Mouse (Mus musculus) urinary bladder, adult 2 months (tissue): Measurements from ENCODE around the gene Efcab10. TPM values are rescaled to one million over a fixed set of nuclear protein-coding genes. Genes with fewer than 3 reads are reported as not detected.

Source experiments
- DNase-seq: peaks from one replicate; pipeline ENCODE4 v3.0.0; 2022; ENCODE audit warnings: low spot score
- polyA plus RNA-seq: library from polyadenylated mRNA; depleted of rRNA; stranded (reverse); fragments of >200 nt; gene quantifications from 2 replicates; pipeline ENCODE4 v1.2.3, GENCODE M21; 2012; rRNA removed

Efcab10 gene
- polyA plus RNA-seq = not detected in 2 replicates

DNA sequence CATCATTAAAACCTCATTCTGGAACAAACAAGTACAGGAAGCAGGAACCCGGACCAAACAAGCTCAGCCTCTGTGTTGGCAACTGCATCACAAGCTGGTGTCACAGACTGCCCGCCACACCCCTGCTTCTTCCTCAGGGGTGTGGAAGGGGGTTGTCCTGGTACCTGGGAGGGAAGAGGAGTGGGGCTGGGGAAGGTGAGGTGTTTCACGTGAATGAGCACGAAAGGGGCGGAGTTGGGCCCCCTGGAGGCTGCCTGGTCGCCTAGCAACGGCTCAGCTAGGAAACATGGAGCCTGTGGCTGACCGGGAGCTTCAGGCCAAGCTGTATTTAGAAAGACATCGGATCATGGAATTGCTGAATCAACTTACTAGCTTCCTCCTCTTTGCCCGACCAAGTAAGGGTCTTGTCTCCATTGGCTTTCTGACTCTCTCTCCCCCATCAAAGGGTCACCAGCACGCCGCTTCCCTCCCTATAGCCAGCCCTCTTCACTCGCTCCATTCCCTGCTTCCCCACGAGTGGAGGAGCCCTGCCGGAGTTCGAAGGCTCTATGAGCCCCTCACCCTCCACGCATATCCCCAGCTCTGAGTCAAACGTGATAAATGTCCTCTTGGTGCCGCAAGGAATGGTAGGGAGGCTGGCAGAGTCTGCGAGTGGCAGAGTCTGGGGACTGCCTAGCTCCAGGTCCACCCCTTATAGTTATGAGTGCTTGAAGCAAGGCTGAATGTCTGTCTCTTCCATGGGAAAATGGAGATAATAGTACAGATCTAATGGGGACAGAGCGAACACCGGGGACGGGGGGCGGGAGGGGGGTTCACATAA is at the start of gene Efcab10:
Gene Efcab10, plus strand, starts transcription at position 51 of the 820 bp plus-strand sequence.
- DNase-seq = no peak

- no peak for DNase-seq
Observed at GRCm38 (mm10) chr12:33344970-33345772, 49.5 kb upstream of the Efcab10 start.

DNA sequence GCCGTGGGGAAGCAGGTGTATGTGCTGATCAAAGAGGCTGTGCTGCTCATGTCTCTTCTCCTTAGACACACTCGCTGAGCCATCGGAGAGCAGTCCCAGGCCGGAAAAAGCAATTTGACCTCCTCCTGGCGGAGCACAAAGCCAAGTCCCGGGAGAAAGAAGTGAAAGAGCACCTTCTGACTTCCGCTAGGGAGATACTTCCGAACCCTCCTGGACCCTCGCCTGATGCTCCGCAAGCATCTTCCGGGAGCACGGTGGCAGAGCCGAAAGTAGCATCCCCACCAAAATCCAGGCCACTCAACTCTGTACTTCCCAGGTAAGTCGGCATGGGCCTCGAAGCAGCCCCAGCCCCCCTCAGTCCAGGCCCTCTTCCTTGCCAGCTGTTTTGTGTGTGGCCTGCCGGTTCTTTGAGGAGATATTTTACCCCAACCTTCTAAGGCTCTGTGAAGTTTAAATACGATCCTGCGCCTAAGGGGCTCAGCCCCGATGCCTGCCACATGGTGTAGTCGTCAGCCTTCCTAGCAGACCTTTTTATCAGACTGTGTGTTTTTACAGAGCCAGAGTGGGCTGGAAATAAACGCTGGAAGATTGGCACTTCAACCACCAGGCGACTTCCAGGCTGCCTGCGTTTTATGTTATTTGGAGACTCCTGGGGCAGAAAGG is 48.8 kb upstream of the Efcab10 start:
- no peak for DNase-seq

GRCm38 (mm10) chr12:33352671-33353070 is 42.0 kb upstream of the Efcab10 start:
- no peak for DNase-seq

DNA sequence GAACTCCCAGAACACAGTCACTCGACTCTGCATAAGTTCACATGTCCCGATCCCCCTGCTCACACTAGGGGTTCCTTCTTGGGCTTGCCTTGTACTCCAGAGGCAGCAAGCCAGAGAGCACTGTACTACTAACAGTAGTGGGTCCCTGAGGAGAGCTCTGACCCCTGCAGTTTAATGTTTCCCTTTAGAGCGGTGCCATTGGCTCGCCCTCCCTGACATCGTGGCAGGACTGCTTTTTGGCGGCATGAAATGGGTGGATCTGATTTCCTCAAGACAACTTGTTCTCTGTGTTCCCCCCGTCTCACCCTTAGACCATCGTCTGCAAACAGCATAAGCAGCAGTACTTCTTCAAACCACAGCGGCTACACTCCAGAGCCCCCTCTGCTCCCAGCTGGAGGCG is 36.3 kb upstream of the Efcab10 start:
- no peak for DNase-seq

GRCm38 (mm10) chr12:33359209-33359608 is 35.4 kb upstream of the Efcab10 start:
- no peak for DNase-seq

DNA sequence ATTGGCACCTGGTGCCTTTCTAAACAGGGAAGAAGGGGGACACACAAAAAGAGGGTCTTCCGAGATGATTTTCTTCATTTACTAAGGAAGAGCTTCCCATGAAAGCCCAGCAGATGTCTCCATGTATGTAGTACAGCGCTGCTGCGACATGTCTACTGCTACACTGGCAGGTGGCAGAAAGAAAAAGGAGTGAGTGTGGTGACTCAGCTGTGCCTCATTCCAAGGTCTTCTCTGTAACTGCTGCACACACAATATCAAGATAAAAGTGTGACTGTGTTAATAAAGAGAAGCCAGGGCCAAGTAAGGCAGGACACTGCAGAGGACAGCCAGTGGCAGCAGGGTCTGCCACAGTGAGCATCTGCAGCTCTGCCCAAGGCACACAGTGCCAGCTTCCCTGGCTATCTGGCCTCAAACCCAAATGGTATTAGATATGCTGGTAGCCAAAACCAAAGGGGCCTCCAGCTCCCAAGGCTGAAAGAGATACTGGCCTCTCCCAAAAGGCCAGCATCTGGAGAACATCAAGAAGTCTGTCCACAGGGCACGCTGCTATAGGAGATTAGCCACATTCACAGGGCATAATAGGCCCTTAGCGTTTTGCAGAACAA is 34.7 kb upstream of the Efcab10 start:
- no peak for DNase-seq

DNA sequence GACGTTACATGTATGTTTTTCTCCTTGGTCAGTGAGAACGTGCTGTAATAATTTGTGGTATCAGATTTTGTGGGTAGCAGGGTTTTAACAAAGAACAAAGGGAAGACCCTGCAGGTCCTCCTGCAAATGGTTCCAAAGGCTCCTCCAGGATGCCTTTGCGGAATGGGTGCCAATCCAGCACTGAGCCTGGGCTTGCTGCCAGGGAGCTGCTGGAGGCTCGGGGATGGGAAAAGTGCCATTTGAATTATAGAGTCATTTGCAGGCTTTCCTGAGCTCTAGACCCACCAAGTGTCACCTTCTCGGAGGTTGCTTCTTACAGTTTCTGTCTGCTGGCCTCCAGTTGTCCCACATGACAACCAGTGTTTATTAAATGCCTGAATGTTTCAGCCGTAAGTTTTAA is 33.9 kb upstream of the Efcab10 start:
- DNase-seq = no peak

- no peak for DNase-seq
Observed at GRCm38 (mm10) chr12:33364511-33364910, 30.1 kb upstream of the Efcab10 start.

DNA sequence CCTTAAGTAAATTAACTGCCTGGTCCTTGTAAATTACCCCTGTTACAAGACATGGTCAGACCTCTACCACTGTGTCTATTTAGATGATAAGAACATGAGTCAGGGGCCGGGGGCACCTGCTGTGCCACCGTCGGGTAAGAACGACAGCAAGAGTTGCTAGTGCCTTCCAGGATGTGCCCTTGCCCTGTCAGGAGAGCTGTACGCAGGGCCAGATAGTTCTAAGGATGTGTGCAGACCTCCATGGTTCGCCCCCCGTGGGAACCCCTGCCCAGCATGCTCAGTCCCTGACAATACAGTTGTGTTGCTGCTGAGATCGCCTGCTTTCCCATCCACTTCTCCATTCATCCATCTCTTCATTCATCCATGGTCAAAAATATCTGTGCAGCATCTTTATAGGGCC is 29.5 kb upstream of the Efcab10 start:
- DNase-seq = no peak

- no peak for DNase-seq
Observed at GRCm38 (mm10) chr12:33369555-33369954, 25.1 kb upstream of the Efcab10 start.

GRCm38 (mm10) chr12:33379624-33380445 is 14.8 kb upstream of the Efcab10 start:
- DNase-seq = peak; percentile 55

DNA sequence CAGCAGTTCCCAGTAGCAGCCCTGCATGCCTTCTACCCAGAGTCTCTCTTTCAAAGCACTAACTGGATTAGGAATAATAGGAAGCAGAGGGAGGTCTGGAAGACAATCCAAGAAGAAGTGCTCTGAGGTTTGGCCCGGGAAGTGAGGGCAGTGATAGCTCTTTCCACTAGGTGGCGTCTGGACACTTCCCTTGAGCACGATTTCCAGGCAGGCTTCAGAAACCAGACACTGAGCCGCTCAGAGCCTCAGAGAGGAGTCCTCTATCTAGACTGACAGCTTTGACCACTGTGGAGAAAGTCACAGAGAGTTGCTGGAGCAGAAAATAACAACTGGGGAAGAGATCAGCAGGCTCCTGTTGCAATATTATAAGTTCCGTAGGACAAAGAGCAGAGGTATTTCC is 5.8 kb upstream of the Efcab10 start:
- DNase-seq = no peak

DNA sequence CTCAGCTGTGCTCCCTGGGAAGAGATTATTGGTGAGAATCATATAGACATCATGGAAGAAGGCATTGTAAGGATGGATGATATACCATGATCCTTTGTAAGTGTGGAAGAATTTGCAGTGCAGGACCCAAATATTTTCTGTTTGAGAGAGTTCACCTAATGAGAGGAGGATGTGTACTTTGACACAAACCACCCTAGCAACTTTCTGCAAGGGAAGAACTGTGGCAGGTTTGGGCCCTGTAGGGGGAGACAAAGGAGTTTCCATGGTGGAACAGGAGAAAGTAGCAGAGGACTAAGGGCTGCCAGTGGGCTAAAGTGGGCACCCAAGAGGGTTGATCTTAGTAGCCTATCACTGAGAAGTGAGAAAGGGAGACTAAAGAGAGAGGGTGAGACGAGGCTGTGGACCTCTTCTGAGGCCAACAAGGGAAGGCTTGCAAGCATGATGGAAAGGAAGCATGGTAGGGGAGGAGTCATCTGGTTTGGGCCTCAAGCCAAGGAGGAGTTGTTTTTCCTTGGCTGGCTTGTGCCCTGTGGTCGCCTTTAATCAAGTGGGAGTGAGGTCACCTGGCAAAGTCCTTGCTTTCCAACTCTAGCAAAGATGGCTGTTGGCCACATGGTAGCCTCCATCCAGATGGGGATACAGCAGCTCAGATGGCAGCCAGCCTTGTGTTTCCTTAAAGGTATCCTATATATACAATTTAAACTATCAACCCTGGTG is 3.7 kb upstream of the Efcab10 start:
- DNase-seq = no peak

- no peak for DNase-seq
Observed at GRCm38 (mm10) chr12:33403265-33403693, 8.6 kb downstream of the Efcab10 start.

DNA sequence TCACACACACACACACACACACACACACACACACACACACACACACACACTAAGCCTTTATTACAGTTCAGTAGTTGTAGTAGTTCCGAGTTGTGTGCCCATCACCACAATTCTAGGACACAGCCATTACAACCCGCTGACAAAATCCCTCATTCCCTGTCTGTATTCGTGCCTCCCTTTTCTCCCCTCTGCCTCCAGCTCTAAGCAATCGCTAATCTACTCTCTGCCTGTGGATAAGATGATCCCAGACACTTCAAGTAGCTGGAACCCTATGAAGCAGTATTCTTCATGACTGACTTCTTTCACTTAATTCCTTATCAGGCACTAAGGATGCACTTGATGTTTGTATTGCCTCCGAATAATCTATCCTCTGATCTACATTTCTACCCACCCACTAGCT is 10.3 kb downstream of the Efcab10 start:
- no peak for DNase-seq

- no peak for DNase-seq
Observed at GRCm38 (mm10) chr12:33405398-33406026, 10.9 kb downstream of the Efcab10 start.

- no peak for DNase-seq
Observed at GRCm38 (mm10) chr12:33411580-33412151, 17.0 kb downstream of the Efcab10 start.

DNA sequence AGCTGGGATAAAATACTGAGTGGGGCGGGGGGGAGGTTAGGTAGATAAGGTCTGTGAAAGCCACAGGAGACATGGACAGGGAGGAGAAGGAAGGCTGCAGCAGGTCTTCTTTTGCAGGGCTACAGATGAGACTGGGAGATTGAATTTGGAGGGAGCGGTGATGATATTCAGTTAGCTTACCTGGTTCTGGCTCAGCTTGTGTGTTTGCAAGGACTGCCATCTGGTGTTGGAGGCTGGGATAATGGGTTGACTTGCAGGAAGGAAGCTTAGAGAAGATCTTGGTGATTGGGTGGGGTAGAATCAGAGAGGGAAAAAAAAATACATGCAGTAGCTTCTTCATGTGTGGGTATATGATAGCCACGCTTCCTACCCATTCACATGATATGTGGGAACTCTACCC is 29.7 kb downstream of the Efcab10 start:
- no peak for DNase-seq

- DNase-seq = no peak
Observed at GRCm38 (mm10) chr12:33427293-33427692, 32.6 kb downstream of the Efcab10 start.
